Mouse (Mus musculus) lung, embryonic 16.5 days (tissue): Measurements from ENCODE around the gene Rangrf. TPM values are rescaled to one million over a fixed set of nuclear protein-coding genes. Genes with fewer than 3 reads are reported as not detected.
"Not testable (repeated sequence)": the region's sequence is repeated elsewhere in the genome, so short reads cannot be mapped to it uniquely, and the experiment has no call there.

Experiments
- ATAC-seq: fragments of 200-750 bp; cut with Nextera tagmentation; 2 replicates; pipeline ENCODE4 v1.8.0; 2017; ENCODE audit warnings: low read depth, mild to moderate bottlenecking, moderate library complexity
- H3K27ac ChIP-seq: fragments of 300-500 bp; sonication (generic); 2 replicates; pipeline ENCODE4 v1.5.1; 2014; ENCODE audit warnings: mild to moderate bottlenecking, control low read depth, low read length
- H3K27me3 ChIP-seq: fragments of 300-500 bp; sonication (generic); 2 replicates; pipeline ENCODE4 v1.6.1; 2014; ENCODE audit warnings: low read depth, low read length, mixed read lengths; ENCODE audit not compliant: control insufficient read depth, insufficient read depth
- H3K36me3 ChIP-seq: fragments of 300-500 bp; sonication (generic); 2 replicates; pipeline ENCODE4 v1.6.1; 2014; ENCODE audit warnings: low read length; ENCODE audit not compliant: control insufficient read depth, insufficient read depth
- H3K4me1 ChIP-seq: fragments of 300-500 bp; sonication (generic); replicated peaks from 2 replicates; pipeline ENCODE4 v1.6.1; 2014; ENCODE audit warnings: low read length, mixed read lengths; ENCODE audit not compliant: control insufficient read depth, insufficient read depth
- H3K4me2 ChIP-seq: fragments of 300-500 bp; sonication (generic); 2 replicates; pipeline ENCODE4 v1.6.1; 2014; ENCODE audit warnings: low read depth, low read length, control low read depth
- H3K4me3 ChIP-seq: fragments of 300-500 bp; sonication (generic); 2 replicates; pipeline ENCODE4 v1.5.1; 2014; ENCODE audit warnings: mild to moderate bottlenecking, low read length, control low read depth
- H3K9ac ChIP-seq: fragments of 300-500 bp; sonication (generic); 2 replicates; pipeline ENCODE4 v1.6.1; 2014; ENCODE audit warnings: low read length, control low read depth
- H3K9me3 ChIP-seq: fragments of 300-500 bp; sonication (generic); 2 replicates; pipeline ENCODE4 v1.6.1; 2016; ENCODE audit warnings: low read length; ENCODE audit not compliant: control insufficient read depth
- WGBS: fragments of 180-500 bp; shearing (Covaris S2); extraction: QIAGEN DNeasy Blood & Tissue Kit; methylation state at CpG from one replicate; pipeline ENCODE4 v1.1.7; 2014; 5-methylcytosine and 5-hydroxymethylcytosine counted together
- polyA plus RNA-seq: library from polyadenylated mRNA; unstranded; fragments of >200 nt; fragmentation: Nextera tagmentation; extraction: Ambion mirVana; gene quantifications from 2 replicates; pipeline ENCODE4 v1.2.1, GENCODE M21; 2015

Rangrf gene
- polyA plus RNA-seq, 1 experiment from 2014 or later = 40.3 TPM

GRCm38 (mm10) chr11:68942731-68943130, 32.3 kb downstream of the Rangrf start:
- ATAC-seq = no peak
- peaks cover 2% of the 10 kb centered on the region; the same call in 1 of the 2 replicates for H3K27me3 ChIP-seq
- 80% methylated on average over 8 of the region's 8 CpGs for WGBS
- H3K9me3 ChIP-seq = no peaks in the 10 kb centered on the region
- no peak overlapping the region for H3K4me3 ChIP-seq
- H3K4me2 ChIP-seq = no peak overlapping the region
- H3K27ac ChIP-seq = no peak overlapping the region
- H3K36me3 ChIP-seq = 0 out of 2 replicates have a peak, but pooled peaks cover 2% of the 10 kb centered on the region
- H3K9ac ChIP-seq = no peak overlapping the region
- peaks cover 5% of the 10 kb centered on the region; the same call in 1 of the 2 replicates for H3K4me1 ChIP-seq

GRCm38 (mm10) chr11:68940516-68940915, 34.5 kb downstream of the Rangrf start:
- H3K27ac ChIP-seq = no peak overlapping the region
- no peaks in the 10 kb centered on the region for H3K27me3 ChIP-seq
- 43% methylated on average over 4 of the region's 4 CpGs for WGBS
- peak overlapping the region; percentile 73 for H3K4me2 ChIP-seq
- 0 out of 2 replicates have a peak, but pooled peaks cover 2% of the 10 kb centered on the region for H3K36me3 ChIP-seq
- no peak for ATAC-seq
- H3K4me3 ChIP-seq = peak overlapping the region; percentile 61
- H3K4me1 ChIP-seq = peaks cover 5% of the 10 kb centered on the region; the same call in 1 of the 2 replicates
- H3K9ac ChIP-seq = peak overlapping the region; percentile 73
- H3K9me3 ChIP-seq = no peaks in the 10 kb centered on the region

GRCm38 (mm10) chr11:68939451-68940304, 35.3 kb downstream of the Rangrf start:
- Histone ChIP-seq H3K4me3 (peak overlapping the region; percentile 61), H3K4me1 (peaks cover 5% of the 10 kb centered on the region; the same call in 1 of the 2 replicates), H3K4me2 (peak overlapping the region; percentile 73), H3K27ac (peak overlapping the region; percentile 45), H3K27me3 (no peaks in the 10 kb centered on the region), H3K9me3 (no peaks in the 10 kb centered on the region), H3K9ac (peak overlapping the region; percentile 73), H3K36me3 (0 out of 2 replicates have a peak, but pooled peaks cover 2% of the 10 kb centered on the region)
- under 1% methylated on average over 16 of the region's 16 CpGs for WGBS
- ATAC-seq = peak; percentile 100

- 82% methylated on average over 4 of the region's 4 CpGs for WGBS
Measured at GRCm38 (mm10) chr11:68936951-68937350, 38.0 kb downstream of the Rangrf start.

GRCm38 (mm10) chr11:68933885-68934507, 41.0 kb downstream of the Rangrf start:
- Histone ChIP-seq H3K9me3 (no peaks in the 10 kb centered on the region), H3K4me1 (no peaks in the 10 kb centered on the region), H3K36me3 (no peaks in the 10 kb centered on the region), H3K27me3 (no peaks in the 10 kb centered on the region), H3K4me2 (no peak overlapping the region), H3K9ac (no peak overlapping the region), H3K4me3 (no peak overlapping the region), H3K27ac (no peak overlapping the region)
- 59% methylated on average over 5 of the region's 5 CpGs for WGBS
- ATAC-seq = no peak

More at GRCm38 (mm10) chr11:68936951-68937350, 38.0 kb downstream of the Rangrf start:
- not testable (repeated sequence) for H3K9me3 ChIP-seq, H3K4me1 ChIP-seq, H3K36me3 ChIP-seq, ATAC-seq, H3K9ac ChIP-seq, H3K4me3 ChIP-seq, H3K27me3 ChIP-seq, H3K27ac ChIP-seq, H3K4me2 ChIP-seq

GRCm38 (mm10) chr11:68929947-68930346, 45.0 kb downstream of the Rangrf start:
- 14% methylated on average over 6 of the region's 6 CpGs for WGBS
- Histone ChIP-seq H3K9me3 (no peaks in the 10 kb centered on the region), H3K27ac (no peak overlapping the region), H3K4me2 (no peak overlapping the region), H3K9ac (no peak overlapping the region), H3K4me1 (no peaks in the 10 kb centered on the region), H3K4me3 (no peak overlapping the region), H3K27me3 (no peaks in the 10 kb centered on the region), H3K36me3 (no peaks in the 10 kb centered on the region)
- ATAC-seq = 0 out of 2 replicates have a peak, but pooled peaks have one; percentile 45

GRCm38 (mm10) chr11:68926981-68927380, 48.0 kb downstream of the Rangrf start, which contains the start of gene Odf4:
TSS of gene Odf4 (minus strand) at chr11:68927081.
- Histone ChIP-seq H3K27ac (no peak within 1 kb of the TSS), H3K36me3 (no peaks in the 10 kb centered on the region), H3K4me2 (no peak within 1 kb of the TSS), H3K4me3 (no peak within 1 kb of the TSS), H3K9ac (no peak within 1 kb of the TSS), H3K9me3 (no peaks in the 10 kb centered on the region), H3K4me1 (no peaks in the 10 kb centered on the region), H3K27me3 (no peaks in the 10 kb centered on the region)
- 73% methylated on average over 3 of the region's 3 CpGs for WGBS
- no peak for ATAC-seq

- H3K4me1 ChIP-seq = no peaks in the 10 kb centered on the region
- WGBS = 73% methylated on average over 2 of the region's 2 CpGs
- H3K4me2 ChIP-seq = no peak overlapping the region
- ATAC-seq = no peak
- H3K27ac ChIP-seq = no peak overlapping the region
- no peak overlapping the region for H3K9ac ChIP-seq
- H3K9me3 ChIP-seq = no peaks in the 10 kb centered on the region
- H3K4me3 ChIP-seq = no peak overlapping the region
- no peaks in the 10 kb centered on the region for H3K27me3 ChIP-seq
- H3K36me3 ChIP-seq = no peaks in the 10 kb centered on the region
Measured at GRCm38 (mm10) chr11:68924749-68925148, 50.2 kb downstream of the Rangrf start.

- Histone ChIP-seq H3K27ac (no peak overlapping the region), H3K9ac (no peak overlapping the region), H3K4me3 (no peak overlapping the region), H3K9me3 (no peaks in the 10 kb centered on the region), H3K27me3 (no peaks in the 10 kb centered on the region), H3K4me1 (no peaks in the 10 kb centered on the region), H3K4me2 (no peak overlapping the region), H3K36me3 (no peaks in the 10 kb centered on the region)
- no peak for ATAC-seq
- WGBS = 46% methylated on average over 3 of the region's 3 CpGs
Measured at GRCm38 (mm10) chr11:68923191-68923590, 51.8 kb downstream of the Rangrf start.
